Mouse (Mus musculus) activated CD4-positive, CD25-positive, alpha-beta regulatory T cell, adult 4 months (primary cell): Measurements from ENCODE around the gene Adgrg6. TPM values are rescaled to one million over a fixed set of nuclear protein-coding genes. Genes with fewer than 3 reads are reported as not detected.

Source experiments
- ATAC-seq: one replicate; pipeline ENCODE4 v1.8.0; 2017
- polyA plus RNA-seq, 2 experiments: library from polyadenylated mRNA; unstranded; fragments of 100-300 nt; shearing (Covaris generic); gene quantifications; one replicate each; pipeline ENCODE4 v1.2.1; 2017

Adgrg6 gene
- polyA plus RNA-seq: not detected

DNA sequence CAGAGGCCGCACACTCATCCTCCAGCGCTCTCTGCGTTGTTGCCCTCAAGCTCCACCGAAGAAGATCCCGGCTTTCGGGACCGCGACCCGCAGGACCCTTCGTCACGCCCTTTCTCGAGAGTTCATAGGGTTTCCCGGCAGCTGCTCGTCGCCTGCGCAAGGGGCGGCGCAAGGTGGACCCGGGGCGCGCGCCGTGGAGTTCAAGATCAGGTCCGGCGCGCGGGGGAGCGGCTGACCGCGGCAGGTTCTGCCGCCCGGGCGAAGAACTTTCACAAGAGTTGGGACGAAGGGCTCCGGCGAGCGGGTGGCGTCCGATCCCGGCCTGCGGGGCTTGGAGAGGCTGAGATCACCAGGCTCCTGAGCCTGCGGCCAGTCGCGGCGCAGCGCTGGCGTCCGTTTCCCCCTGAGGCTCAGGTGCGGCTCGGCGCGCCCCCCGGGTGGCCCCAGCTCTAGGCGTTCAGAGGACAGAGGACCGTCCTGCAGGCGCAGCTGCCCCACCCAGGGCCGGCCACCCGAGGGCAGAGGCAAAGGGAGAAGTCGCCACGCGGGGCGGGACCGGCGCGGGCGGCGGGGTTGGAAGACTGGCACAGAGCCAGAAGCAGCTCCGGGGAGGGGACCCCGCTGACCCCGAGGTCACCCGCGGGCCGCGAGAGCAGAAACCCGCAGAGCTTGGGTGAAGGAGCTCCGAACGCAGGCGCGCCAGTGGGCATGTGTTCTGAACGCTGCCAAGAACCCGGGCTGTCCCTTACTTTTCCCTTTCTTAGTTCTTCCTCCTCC is at the start of gene Adgrg6:
Adgrg6 (minus strand) TSS at position 719 of the 777 bp plus-strand sequence.
- no peak for ATAC-seq

DNA sequence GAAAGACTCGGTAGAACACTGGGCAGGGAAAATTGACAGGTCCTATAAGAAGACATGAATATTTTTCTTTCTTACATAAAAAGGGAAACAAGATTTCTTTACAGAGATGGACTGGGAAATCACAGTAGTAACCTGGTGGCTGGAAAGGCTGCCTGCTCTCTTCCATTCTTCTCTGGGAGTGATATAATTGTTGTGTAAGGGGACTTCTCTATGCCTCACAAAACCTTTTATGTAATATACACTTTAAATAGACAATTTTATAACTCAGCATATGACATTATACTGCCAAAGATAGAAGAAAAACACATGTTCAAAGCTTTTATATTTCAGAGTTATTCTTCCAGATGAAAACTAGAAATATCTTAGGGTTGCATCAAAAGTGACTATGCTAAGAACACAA is 46.8 kb upstream of the Adgrg6 start:
- no peak for ATAC-seq

DNA sequence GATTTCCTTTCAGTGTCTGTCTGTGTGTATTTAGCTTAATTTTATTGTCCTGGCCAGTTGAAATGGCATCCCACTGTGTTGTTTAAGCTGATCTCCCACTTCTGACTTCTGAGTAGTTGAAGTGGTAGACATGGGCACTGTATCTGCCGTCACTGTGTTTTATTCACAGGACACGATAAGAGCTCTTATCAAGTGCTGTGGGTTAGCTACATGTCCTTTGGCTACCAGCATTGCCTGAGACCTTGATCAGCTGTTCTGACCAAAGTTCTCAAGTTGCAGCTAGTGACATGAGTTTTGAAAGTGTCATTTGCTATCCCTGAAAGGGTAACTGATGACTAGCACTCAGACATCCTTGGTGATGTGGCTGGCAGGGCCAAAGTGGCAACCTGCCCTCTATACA is 45.4 kb upstream of the Adgrg6 start:
- ATAC-seq: no peak

DNA sequence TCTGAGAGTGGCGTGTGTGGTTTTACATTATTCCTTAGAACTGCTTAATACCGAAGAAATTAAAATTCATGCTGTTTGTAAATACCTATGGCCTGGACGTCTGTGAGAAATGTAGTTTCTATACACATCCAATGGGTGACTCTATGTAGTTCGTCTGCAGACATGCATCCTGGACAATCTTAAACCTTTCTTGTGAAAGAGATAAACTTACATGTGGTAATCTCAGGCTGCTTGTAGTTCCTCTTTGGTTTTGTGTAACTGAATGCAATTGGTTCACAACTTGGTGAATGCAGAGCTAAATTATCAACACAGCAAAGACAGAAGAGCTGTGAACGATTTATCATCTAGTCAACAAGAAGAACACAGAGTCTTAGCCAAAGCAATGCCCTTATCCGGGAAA is 44.2 kb upstream of the Adgrg6 start:
- ATAC-seq: no peak

DNA sequence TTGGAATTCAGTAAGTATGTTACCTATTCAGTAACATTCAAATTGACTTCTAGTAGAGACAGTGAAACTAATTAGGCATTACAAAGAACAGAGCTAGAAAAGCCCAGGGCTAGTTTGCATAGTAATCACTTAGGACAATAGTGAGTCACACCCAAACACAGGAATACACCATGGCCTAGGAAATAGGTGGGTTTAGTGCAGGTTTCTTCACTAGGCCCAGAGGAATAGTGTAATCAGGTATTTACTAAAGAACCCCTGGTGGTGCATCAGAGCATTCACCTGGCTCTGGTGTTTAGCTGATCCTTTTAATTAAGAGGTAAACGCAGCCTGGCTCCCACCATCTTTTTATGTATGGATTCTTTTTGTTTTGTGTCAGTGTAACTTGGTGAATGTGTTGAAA is 38.0 kb upstream of the Adgrg6 start:
- ATAC-seq: no peak

DNA sequence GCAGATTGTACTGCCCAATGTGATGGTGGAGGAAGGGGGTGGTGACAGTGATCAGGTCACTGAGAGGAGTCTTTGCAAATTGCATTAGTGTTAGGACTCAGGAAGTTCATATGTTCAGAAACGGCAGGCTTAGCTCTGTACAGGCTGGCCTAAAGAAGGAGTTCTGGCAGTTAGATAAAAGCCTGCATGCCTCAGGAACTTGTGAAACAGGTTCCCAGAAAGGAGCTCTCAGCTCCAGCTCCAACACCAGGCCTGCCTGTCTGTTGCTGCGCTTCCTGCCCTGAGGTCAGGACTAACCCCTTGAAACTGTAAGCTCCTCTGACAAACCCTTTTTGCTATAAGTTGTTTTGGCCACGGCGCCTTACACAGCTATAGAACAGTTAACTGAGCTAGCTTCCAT is 28.8 kb upstream of the Adgrg6 start:
- no peak for ATAC-seq

DNA sequence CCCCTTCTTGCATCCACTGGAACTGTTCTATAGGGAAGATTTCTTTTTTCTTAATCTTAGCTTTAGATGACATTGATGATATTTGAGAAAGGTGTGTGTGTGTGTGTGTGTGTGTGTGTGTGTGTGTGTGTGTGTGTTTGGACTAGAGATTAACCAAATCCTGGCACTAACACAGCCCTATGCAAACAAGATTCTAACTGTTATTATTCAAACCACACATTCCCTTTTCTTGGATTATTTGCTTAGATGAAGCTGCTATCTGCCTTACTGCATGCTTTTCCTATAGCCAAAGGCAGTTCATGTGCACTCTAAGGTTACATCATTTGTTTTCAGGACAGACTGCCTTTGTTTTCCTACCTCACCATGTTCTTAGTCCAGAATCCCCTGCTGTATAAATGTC is 25.7 kb upstream of the Adgrg6 start:
- no peak for ATAC-seq

DNA sequence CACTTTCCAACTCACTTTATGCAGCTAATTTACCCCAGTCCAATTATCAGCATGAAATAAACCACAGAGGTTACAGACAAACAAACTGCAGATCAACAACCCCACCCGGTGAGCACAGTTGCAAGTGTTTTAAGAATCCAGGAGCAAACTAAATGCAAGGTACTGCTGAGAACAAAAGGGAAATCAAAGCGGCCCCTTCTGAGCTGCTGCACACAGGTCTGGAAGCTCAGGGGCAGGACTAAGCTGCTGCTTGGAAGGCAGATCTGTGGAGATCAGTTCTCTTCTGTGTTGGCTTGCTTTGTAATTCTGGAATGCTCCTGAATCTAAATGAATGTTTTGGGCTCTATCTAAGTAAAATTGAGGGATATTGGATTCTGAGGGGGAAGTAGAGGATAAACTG is 25.2 kb upstream of the Adgrg6 start:
- no peak for ATAC-seq

DNA sequence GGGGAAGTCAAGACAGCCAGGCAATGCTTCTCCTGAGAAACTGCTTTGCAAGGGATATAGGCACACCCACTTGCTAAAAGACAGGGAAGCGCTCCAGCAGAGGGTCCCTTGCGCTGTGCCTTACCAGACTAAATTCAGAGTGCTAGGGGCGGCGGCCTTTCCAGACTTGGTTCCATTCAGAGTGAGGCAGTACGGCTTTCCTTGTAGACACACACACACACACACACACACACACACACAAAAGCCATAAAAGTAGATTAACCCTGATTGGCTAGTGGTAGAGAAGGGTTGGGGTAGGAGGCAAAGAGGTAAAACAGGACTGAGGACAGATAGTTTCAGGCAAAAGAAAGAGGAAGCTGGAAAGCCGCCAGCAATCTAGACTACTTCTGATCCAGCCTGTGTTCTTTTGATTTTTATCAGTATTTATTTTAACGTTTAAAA is 672 bp upstream of the Adgrg6 start:
- ATAC-seq: no peak

DNA sequence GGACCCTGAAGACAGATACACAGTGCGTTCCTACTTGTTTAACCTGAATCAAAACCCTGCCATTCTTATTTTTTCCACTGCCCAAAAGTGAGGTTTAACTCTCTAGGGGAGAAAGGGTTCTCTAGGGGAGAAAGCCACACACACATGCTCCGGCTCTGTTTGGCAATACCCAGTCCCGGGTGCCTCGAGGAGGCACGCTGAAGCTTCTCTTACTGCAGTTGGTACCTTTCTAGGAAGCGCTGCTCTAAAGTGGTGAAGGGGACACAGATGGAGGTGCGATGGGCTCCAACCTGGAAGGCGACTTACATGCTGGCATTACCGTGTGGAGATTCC is 885 bp downstream of the Adgrg6 start:
- no peak for ATAC-seq

DNA sequence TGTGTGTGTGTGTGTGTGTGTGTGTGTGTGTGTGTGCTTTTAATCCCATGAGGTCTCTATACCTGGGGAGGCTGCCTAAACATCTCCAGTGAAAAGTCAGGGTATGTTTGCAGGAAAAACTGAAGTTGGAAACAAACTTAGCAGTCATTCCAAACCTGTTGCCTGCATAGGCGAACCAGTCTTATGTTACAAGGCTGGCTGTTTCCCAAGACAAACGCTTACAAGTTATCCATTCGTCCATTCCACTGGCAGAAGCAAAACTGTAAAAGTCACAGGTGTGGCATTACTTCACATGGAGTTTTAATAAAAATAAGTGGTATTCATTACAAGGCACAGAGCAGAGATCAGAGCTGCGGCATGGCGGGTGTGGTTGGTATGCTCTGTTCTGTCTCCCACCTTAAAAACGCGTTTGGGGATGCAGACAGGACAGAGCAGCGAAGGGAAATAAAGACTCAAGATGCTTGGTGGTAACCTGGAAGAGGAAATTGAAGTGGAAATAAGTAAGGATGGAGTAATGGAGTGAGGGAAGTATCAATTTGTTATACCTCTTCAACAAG is 1.9 kb downstream of the Adgrg6 start:
- no peak for ATAC-seq

DNA sequence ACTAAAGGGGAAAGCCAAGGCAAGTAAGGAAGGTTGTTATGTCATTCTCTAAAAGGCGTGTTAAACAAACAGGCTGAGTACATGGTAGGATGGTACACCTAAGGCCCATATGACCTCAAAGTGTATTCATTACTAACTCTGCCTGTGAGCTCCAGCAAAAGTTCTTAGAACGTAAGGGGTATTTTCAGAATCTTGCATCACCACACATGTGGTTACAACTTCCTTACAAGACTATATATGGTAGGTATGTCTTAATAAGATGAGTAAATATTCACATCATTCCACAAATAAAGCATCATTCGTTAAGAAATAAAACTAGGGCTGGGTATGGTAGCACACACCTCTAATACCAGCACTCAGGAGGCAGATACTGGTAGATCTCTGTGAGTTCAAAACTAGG is 8.4 kb downstream of the Adgrg6 start:
- ATAC-seq: no peak

DNA sequence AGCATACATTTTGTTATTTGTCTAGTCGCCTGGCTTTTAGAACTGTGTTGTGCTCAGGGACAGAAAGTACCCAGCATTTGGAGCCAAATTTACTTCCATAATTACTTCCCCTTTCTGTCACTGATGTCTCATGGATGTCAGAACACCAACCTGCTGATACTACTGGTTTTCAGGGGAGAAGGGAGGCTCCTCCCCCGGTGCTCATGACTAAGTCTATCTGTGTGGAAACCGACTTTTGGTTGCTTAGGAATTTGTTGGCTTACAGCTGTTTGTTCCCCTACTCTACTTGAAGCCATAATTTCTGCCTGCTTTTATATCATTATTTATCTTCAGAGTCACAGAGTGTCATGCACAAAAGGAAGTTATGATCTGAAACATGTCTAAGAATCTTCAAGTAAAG is 14.4 kb downstream of the Adgrg6 start:
- no peak for ATAC-seq

DNA sequence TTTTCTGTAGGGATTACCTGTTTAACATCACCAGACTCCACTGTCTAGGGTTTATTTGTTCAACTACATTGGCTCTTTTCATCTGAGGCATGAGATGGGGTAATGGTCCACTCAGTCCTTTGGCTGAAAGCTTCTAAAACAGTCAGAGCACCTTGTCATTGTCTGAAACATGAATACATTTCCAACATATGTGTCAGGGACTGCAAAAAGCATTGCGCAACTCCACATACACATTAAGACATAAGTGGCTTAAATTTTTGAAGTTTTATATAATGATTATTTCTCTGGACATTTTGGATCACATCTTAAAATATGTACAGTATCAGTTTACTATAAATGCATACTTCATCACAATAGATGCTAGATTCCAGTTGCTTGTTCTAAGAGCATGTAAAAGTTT is 14.8 kb downstream of the Adgrg6 start:
- ATAC-seq: no peak

DNA sequence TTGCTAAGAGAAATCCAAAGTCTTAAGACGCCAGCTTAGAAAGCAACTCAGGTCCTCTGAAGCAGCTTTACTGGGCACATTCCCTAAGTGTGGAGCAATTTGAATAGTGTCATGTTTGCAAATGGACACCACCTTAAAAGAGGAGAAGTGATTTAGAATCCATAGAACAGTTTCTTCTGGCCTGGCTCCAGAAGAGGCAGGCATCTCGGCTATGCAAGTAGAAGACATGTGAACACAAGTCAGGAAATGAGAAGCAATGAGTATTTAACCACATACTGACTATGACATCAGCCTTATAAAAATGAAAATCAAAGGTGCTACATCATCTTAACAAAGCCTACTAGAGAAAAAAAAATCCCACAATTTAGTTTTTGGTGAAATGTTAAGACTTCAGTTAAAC is 17.7 kb downstream of the Adgrg6 start:
- ATAC-seq: no peak

DNA sequence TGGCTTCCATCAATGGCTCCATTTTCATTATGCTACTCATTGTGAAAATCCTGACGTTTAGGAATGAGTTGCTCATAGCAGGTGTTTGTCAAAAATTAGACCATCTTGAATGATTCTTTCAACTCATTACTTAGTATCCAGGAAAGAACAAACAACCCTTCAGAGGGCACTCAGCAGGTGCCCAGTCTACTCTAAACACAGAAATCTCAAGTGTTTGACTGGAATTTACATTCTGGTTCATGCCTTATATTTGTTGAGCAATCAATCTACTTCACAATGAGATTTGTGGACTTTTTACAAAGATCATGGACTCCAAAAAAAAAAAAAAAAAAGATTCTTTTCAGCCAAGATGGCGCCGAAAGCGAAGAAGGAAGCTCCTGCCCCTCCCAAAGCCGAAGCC is 22.7 kb downstream of the Adgrg6 start:
- ATAC-seq: no peak

DNA sequence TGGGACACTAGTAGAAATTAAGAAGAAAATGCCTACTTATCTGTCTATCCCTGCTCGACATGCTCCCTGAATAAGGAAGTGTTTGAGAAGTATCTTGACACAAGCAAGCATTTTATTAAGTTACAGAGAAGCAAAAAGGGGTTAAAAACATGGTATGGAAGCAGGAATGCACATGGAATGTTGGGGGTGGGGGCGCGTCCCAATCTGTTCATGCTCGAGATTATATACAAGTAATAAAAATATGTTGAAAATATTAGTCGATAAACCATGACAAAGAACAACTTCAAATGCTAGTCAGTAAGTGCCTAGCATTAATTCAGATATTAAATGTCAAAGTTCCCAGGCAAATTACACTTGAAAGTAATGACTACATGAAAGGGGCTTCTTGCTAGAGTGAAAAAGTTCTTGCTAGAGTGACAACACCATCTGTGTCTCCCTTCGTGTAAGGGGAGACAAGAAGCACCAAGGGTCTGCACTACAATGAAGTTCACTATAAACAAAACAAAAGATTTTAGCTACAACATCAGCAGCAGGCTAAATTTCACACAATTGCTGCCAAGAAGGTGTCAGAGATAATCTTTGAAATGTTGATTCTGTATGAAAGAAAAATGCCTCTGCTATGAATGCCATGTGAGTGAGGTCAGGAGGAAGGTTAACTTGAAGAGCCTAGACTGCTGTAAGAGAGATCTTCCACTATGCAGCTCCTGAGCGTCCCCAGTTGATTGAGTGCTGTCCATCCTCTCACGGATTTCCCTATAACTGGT is 24.4 kb downstream of the Adgrg6 start:
- ATAC-seq: no peak

DNA sequence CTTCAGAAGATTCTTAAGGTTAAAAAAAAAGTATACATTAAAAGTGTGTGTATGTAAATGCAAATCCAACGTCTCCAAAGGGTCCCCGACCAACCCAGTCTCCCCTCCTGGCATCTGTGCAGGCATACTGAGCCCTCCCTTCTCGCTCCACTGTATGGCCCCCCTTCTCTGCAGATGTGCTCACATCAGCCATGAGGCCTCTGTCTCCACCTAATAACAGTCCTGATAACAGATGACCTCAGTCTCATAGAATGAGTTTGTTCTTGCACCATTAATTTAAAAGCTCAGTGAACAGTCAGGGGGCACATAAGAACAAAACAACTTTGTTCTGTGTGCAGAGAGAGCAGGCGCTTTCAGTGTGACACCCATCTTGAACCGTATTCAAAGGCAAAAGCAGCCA is 27.6 kb downstream of the Adgrg6 start:
- no peak for ATAC-seq

DNA sequence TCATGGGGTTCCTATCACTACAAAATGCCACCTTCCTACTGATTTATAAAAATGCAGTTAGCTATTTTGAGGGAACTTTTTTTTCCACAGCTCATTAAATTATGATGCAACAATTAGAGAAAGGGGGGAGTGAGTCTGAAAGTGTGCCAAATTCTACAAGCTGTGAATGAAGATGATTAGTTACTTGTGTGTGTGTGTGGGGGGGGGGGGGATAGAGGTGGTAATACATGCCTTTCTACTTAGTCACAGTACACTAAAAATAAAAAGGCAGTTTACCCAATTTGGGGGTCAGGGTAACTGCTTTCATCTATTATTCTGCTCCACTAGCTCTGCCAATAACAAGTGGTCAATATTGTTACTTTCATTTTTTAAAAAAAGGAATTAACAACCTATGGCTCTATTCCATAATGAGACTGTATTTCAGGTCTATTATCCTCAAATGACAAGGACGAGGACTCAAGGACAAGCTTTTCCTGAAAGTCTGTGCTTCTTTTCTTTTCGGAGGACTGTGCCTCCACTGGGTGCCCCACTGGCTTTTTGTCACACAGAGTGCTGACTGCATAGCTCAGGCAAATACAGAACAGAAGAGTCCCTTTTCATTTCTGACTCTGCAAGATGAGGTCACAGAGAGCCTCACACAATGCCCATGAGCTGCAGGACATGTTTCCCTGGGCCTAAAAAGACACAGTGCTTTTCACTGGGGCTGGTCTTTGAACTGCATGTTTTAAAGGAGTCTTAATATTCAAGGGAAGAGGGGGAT is 33.4 kb downstream of the Adgrg6 start:
- no peak for ATAC-seq

DNA sequence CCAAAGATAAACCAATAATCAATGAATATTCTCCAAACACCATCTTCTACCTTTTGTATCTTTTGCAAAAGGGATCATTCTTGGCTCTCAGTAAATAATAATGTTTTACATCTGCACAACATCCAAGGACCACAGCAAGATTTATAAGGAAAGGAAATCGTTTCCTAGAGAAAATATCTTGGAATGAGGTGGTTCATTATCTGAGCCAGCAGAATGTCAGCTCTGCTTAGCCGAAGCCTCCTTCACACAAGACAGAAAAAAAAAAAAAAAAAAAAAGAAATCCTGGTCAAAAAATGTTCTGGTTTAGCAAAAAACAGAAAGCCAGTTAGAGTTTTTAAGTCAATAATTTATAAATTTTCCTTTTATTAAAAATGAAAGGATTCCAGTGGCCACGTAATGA is 34.3 kb downstream of the Adgrg6 start:
- no peak for ATAC-seq

DNA sequence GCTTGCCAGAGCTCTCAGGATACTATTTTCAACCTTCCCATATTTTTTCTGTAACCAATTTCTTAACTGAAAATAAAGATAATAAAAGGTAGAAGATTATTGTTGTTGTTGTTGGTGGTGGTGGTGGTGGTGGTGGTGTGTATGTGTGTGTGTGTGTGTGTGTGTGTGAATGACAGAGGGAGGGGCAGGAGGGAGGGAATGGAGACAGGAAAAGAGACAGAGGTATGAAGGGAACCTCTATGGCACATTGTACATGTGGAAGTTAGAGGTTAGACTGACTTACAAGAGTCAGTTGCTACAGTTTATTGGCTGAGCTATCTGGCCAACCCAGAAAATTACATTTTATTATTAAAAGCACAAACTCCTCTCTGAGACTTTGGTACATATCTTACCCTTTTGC is 49.8 kb downstream of the Adgrg6 start:
- no peak for ATAC-seq

DNA sequence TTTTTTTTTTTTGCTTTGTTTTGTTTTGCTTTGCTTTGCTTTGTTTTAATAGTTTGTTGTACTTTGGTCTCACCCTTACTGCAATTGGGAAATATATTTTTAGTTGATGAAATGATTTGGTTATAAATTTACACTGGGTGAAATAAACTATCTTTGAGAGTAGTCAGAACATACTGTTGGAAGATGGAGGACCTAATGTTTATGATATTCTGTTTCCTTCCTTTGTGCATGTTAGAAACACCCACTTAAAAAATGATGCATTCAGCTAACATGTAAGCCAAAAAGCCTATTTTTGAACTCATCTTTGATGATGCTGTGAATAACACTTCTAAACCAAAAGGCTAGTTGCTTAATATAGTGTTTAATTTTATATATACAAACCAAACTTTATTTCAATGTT is 50.3 kb downstream of the Adgrg6 start:
- no peak for ATAC-seq

DNA sequence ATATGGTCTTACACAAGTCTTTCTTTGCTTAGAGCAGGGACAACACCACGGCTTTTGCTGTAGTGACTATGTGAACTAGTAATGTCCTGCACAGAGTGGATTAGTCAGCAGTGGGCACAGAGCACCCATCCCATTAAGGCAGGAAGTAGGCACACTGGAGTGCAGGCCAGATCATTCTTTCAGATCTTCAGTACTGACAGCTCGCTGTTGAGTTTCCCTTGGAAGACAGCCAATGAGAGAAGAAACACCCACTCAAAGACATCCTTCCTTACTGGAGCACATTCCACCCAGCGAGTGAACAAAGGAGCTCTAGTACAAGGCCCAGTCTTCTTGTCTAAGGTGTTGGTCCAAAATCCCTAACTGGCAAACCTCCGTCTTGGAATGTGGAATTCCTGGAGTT is 53.6 kb downstream of the Adgrg6 start:
- ATAC-seq: no peak
